Mouse (Mus musculus) right cerebral cortex, postnatal 10 days (tissue): ENCODE results near the gene Brinp3.

ENCODE experiments used
- DNase-seq, 2 experiments: peaks; one replicate each; pipeline ENCODE4 v3.0.0; 2021; ENCODE audit warnings: low spot score in 2 of 2

Brinp3 gene

GRCm38 (mm10) chr1:146792826-146793225, 298.3 kb downstream of the Brinp3 start:
- DNase-seq = peak; percentile 40 to 53

- no peak for DNase-seq
Observed at GRCm38 (mm10) chr1:146799986-146800553, 305.5 kb downstream of the Brinp3 start.

- DNase-seq = no peak
Observed at GRCm38 (mm10) chr1:146801821-146802220, 307.3 kb downstream of the Brinp3 start.

GRCm38 (mm10) chr1:146807765-146808164, 313.2 kb downstream of the Brinp3 start:
- DNase-seq = no peak

- no peak for DNase-seq
Observed at GRCm38 (mm10) chr1:146833888-146834287, 339.3 kb downstream of the Brinp3 start.

- DNase-seq = peak in 1 of 2 experiments; percentile 46
Observed at GRCm38 (mm10) chr1:146844087-146844486, 349.5 kb downstream of the Brinp3 start.

- DNase-seq = no peak
Observed at GRCm38 (mm10) chr1:146848892-146849291, 354.3 kb downstream of the Brinp3 start.

- no peak for DNase-seq
Observed at GRCm38 (mm10) chr1:146850147-146850546, 355.6 kb downstream of the Brinp3 start.

GRCm38 (mm10) chr1:146898636-146899035, 404.1 kb downstream of the Brinp3 start:
- DNase-seq = no peak

GRCm38 (mm10) chr1:146901691-146902090, 407.1 kb downstream of the Brinp3 start:
- no peak for DNase-seq

GRCm38 (mm10) chr1:146939463-146940389, 445.2 kb downstream of the Brinp3 start:
- DNase-seq = no peak
